Mouse (Mus musculus) T-cell, adult 2 months (primary cell): ENCODE data around the gene C4b.
"Not testable (repeated sequence)": the region's sequence is repeated elsewhere in the genome, so short reads cannot be mapped to it uniquely, and the experiment has no call there.

ENCODE experiments used
- DNase-seq: peaks from one replicate; pipeline ENCODE4 v3.0.0; 2022; ENCODE audit warnings: low spot score

The C4b gene

GRCm38 (mm10) chr17:34743719-34744118 is at the start of gene C4b:
Gene C4b, minus strand, starts transcription at chr17:34743882.
- DNase-seq: no peak

- DNase-seq: no peak
These were observed 34.1 kb upstream of the C4b start for GRCm38 (mm10) chr17:34777680-34778325.

- DNase-seq: no peak
These were observed 17.8 kb upstream of the C4b start for GRCm38 (mm10) chr17:34761471-34761870.

- no peak for DNase-seq
These were observed 2.8 kb upstream of the C4b start for GRCm38 (mm10) chr17:34746531-34746930.

GRCm38 (mm10) chr17:34745166-34745565 is 1.5 kb upstream of the C4b start:
- DNase-seq: not testable (repeated sequence)

DNA sequence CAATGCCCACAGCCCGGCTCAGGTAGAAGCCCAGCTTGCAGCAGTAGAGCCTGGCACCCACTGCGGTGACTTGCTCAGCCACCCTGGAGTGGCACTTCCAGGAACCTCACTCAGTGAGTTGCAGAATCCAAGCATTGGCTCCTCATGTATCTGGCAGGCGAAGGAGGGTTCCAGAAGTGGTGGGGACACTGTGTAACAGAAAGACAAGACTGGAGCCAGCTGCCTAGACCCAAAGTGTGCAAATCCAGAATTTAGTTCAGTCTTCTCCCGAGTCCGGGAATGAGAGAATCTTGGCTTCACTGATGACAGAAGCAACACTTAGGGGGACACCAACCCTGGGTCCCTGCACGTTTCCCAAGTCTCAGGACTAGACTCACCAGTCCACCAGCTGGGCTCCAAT is 929 bp upstream of the C4b start:
- not testable (repeated sequence) for DNase-seq

- no peak for DNase-seq
These were observed 524 bp upstream of the C4b start for GRCm38 (mm10) chr17:34744206-34744605.

- DNase-seq: no peak
These were observed 3.4 kb downstream of the C4b start for GRCm38 (mm10) chr17:34740280-34740679.

GRCm38 (mm10) chr17:34739708-34740107 is 4.0 kb downstream of the C4b start:
- DNase-seq: not testable (repeated sequence)

GRCm38 (mm10) chr17:34737466-34737865 is 6.2 kb downstream of the C4b start:
- not testable (repeated sequence) for DNase-seq

DNA sequence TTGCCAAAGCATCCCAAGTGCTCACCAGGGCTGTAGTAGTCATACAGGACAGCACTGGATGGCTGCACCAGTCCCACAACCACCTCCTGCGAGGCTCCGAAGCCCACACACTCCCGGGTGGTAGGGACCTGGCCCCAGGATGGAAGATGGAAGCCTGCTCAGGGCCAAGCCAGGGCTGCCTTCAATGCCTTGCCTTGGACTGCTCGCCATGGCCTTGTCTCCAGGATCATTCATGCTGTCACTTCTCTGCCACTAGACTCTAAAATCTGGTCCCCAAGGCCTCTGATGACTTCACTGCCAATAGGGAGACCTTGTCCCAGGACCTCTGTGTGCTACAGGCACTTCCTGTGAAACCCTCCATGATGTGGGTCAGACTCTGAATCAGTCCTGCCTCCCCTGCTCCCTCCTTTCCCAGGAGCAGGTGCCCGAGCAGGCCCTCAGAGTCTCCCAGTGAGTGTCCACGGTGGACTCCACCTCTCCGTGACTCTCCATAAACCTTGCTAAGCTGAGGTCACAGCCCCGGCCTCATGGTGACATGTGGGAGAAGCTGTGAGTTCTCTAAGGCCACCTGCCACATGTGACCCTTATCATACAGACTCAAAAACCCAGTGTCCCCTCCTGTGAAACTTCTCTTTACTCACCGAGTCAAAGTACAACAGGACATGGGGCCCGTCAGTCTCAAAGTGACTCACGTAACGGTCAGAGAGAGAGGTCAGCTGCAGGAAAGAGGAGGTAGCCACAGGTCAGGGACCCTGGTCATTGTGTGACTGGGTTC is 13.7 kb downstream of the C4b start:
- DNase-seq: not testable (repeated sequence)

- DNase-seq: not testable (repeated sequence)
These were observed 14.5 kb downstream of the C4b start for GRCm38 (mm10) chr17:34729155-34729554.

- DNase-seq: no peak
These were observed 15.8 kb downstream of the C4b start for GRCm38 (mm10) chr17:34727887-34728286.

- DNase-seq: no peak
These were observed 20.6 kb downstream of the C4b start for GRCm38 (mm10) chr17:34723066-34723465.

- DNase-seq: not testable (repeated sequence)
These were observed 21.4 kb downstream of the C4b start for GRCm38 (mm10) chr17:34722238-34722637.

GRCm38 (mm10) chr17:34719886-34720285 is 23.8 kb downstream of the C4b start:
- DNase-seq: not testable (repeated sequence)

DNA sequence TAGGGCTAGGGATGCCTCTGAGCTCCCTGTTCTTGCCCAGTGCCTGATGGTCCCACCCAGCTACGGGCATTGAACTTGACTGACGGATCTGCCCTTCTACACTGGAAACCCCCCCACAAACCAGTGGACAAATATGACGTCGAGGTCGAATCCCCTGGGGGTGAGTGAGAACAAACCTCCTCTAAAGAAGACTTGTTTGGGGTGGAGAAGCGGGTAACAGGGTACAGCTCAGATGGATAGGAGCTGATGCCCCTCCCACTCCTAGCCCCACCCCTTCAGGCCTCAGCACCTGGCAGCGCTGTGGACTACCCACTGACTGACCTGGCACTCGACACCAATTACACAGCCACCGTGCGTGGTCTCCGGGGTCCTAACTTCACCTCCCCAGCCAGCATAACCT is 26.3 kb downstream of the C4b start:
- no peak for DNase-seq

DNA sequence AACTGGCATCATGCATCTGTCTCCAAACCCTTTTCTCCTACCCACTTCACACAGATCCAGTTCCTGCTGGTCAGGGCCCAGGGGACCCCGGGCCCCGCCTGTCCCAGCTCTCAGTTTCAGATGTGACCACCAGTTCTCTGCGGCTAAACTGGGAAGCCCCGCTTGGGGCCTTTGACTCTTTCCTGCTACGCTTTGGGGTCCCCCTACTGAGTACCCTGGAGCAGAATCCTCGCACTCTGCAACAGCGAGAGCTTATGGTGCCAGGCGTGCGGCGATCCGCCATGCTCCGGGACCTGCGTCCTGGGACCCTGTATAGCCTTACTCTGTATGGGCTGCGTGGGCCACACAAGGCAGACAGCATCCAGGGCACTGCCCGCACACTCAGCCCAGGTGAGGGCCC is 27.4 kb downstream of the C4b start:
- no peak for DNase-seq

GRCm38 (mm10) chr17:34715451-34715850 is 28.2 kb downstream of the C4b start:
- not testable (repeated sequence) for DNase-seq

DNA sequence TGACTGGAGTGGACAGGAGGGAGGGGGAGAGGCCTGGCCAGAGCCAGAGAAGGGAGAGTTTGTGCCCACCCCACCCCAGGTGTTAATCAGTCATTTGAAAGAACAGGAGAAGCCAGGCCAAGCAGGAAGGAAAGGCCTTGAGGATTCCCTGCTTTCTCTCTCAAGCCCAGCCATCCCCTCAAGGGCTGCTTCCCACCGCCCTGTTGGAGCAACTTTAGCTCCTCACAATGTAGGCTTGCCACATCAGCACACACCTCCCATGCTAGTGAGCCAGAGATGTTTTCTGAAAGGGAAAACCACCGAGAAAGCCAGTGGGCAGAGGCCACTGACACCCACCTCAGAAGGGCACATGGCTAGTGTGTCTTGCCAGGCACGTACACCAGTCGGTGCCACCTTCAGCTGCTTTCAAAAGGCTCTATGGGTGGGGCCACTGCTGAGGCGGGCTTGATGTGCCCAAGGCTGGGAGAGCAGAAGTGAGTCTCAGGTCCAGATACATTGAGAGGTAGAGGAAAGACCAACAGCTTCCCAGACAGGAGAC is 28.7 kb downstream of the C4b start:
- not testable (repeated sequence) for DNase-seq

DNA sequence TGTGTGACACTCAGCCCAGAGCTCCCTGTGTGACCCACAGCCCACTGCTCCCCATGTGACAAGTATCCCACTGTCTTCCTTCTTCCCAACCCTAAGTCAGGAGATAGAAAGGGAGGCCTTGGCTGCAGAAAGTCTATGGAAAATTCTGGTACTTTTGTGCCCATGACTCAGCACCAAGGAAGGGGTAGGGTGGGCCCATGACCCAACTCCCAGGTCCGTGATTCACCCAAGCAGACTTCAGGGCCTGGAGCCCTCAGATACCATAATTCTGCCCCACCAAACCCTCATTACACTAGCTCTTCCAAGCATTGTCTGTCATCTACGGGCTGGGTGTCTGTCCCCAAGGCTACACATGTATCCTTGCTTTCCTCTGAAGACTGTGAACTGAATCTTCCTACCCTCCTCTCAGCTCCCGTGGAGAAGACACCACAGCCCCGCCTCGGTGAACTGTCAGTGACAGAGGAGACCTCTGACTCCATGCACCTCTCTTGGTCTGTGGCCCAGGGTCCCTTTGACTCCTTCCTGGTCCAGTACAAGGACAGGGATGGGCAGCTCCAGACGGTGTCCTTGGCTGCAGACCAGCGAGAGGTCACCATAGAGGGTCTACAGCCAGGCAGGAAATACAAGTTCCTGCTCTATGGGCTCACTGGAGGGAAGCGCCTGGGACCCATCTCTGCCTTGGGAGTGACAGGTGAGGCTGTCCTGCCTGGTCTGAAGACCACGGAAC is 29.3 kb downstream of the C4b start:
- DNase-seq: not testable (repeated sequence)

DNA sequence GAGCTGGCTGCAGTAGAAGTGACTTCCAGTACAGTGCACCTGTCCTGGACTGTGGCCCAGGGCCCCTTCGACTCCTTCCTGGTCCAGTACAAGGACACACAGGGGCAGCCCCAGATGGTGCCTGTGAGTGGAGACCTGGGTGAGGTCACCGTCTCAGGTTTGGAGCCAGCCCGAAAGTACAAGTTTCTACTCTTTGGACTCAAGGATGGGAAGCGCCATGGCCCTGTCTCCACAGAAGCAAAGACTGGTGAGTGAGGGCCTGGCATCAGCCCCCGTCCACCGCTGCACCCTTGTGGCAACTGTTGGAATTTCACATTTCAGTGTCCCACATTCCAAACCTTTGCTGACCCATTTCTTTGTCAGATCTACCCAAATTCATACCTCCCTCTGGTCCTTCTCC is 30.7 kb downstream of the C4b start:
- no peak for DNase-seq

- not testable (repeated sequence) for DNase-seq
These were observed 37.2 kb downstream of the C4b start for GRCm38 (mm10) chr17:34706476-34706875.
